Mouse (Mus musculus): ENCODE measurements around the gene Amigo3.

The Amigo3 gene

DNA sequence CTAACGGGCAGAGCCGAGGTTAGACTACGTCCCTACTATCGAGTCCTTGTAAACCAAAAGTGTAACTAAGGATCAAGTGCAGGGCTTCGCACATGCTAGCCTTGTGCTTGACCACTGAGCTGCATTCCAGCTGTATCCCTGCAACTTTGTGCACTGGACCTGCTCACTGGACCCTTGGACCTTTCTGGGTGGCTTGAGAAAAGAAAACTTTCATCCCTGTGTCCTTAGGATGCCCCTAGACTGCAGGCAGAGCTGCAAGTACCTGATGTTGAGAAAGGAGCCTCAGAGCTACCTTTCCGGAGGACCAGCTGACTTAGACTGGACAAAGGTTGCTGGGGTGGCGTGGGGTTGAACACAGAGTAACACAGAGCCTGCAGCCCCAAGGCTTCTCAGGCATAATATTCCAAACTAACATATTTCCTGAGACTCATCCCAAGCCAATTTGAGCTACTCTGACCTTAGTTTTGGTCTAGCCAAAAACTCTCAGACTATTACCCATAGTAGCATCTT lies 37.7 kb downstream of the Amigo3 start:
- DNase-seq = no peak

DNA sequence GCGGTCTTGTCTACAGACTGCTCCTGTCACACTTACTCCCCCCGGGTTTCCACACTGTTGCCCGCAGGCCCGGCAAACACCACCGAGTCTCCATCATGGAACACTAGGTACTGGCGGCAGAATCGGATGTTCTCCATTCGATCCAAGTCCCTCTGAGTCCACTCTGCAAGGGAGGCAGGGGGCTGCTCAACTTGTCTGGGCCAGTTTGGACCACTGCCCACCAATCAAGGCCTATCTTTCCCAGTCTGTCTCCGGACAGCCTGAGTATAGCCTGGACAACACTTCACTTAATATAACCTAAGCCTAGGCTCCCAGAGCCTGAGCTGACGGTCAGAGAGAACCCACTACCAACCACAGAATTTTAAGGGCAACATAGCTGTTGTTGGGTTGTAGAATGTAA lies 40.6 kb downstream of the Amigo3 start:
- DNase-seq = no peak

DNA sequence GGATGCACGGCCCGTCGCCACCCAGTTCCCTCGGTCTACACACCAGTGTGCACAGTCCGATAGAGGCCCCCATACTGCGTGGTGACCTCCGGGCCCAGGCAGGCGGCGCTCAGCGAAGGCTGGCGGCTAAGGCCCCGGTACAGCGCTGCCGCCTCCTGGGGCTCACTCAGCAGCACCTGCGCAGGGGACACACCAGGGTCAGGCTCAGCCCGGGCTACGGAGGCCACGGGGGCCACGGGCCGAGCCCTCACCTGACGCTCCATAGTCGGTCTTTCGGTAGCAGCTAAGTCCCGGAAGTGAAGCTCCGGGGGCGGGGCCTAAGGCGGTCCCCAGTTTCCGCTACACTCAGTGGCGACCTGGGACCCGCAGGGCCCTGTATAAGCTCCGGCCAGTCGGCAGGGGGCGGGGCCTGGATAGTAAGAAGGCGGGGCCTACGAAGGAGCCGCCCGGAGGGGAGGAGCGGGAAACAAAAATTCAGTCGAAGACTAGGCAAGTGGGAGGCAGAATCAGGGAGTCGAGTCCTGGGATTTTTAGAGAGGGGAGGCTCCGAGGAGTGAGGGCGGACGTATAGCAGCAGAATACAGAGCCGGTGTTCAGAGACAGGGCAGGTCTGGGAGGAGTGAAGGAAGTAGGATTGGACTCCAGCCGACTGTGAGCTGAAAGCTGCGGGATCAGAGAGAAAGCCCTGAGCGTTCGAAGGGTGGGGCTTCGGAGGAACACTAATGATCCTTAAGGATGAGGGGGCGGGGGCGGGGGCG lies 41.4 kb downstream of the Amigo3 start, which contains the start of gene Apeh:
Gene Apeh (minus strand): TSS at position 423 of the 758 bp plus-strand sequence.
- DNase-seq = peak; percentile 93

DNA sequence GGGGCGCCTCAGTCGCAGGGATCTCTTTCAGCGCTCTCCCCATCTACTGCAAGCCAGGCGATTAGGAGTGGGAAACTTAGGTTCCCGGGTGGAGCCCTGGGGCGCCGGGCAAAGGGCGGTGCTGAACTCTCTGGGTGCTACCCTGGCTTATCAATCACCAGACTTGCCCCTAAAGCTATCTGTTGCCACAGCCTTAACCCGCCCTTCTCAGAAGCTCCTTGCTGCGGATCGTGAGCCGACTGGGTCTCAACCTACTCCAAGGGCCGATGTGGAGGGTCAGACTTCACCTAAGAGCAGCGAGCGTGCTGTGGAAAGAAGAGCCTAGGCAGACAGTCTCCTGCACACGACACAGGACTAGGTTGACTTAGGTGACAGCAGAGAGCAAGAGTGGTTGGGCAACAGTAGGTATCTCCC lies 42.0 kb downstream of the Amigo3 start:
- DNase-seq = no peak

DNA sequence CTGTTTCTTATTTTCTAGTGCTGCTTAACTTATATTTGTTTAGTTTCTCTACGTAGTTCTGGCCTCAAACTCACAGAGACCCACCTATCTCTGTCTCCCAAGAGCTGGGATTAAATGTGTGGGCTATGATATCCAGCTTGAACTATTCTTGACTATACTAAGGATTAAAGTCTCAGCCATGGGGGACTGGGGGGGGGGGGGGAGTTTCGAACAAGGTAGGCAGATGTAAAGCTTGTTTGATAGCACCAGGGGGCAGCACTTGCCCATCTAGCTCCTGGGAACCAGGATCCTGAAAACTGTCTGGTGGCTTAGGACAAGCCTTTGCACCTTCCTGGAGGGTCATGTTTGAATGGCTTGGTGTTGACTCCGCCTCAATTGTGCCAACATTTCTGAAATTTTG lies 42.6 kb downstream of the Amigo3 start:
- no peak for DNase-seq

- no peak for DNase-seq
Observed at GRCm38 (mm10) chr9:108095949-108096712, 43.2 kb downstream of the Amigo3 start.

- DNase-seq = no peak
Observed at GRCm38 (mm10) chr9:108099619-108100018, 46.7 kb downstream of the Amigo3 start.

- peak; percentile 57 for DNase-seq
Observed at GRCm38 (mm10) chr9:108104766-108105548, 52.0 kb downstream of the Amigo3 start.

All from cerebellum, adult 11 months (tissue).